Mouse (Mus musculus): Measurements from ENCODE around the gene Gtf2b.

The Gtf2b gene

DNA sequence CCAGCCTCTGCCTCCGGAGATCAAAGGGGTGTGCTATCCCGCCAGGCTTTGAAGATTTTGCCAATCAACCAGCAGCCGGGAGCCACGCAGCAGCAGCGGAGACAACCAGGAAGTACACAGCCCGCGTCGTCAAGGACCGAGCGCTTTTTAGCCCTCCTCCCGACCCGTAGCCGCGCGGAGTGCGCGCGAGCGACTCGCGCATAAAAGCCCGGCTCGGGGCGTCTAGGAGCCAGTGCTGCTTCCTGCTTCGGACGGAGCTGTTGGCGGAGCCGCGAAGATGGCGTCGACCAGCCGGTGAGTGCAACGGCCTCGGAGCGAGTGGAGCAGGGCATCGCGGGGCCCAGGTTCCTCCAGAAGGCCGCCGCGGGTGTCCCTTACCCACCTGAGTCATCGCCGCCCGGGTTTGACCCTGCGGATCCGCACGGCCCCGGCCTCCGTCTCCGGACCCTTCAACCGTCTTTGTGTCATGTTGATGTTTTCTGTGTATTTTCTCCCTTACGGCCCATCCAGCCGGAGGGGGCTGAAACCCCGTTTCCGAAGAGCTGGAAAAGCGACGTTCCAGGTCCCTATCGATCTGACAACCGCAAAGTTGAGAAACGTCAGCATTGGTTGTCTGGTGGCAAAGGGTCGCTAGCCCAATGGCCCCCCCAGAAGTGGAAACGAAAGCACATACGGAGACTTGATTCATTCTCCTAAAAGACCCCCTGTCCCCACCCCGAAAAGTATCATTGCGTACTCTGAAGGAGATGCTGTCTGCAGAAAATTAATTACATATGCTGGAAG, at the start of gene Gtf2b:
Gene Gtf2b, plus strand, starts transcription at position 51 of the 783 bp plus-strand sequence.
- DNase-seq: peak; percentile 86

GRCm38 (mm10) chr3:142725481-142725880, 39.4 kb upstream of the Gtf2b start:
- DNase-seq: no peak

DNA sequence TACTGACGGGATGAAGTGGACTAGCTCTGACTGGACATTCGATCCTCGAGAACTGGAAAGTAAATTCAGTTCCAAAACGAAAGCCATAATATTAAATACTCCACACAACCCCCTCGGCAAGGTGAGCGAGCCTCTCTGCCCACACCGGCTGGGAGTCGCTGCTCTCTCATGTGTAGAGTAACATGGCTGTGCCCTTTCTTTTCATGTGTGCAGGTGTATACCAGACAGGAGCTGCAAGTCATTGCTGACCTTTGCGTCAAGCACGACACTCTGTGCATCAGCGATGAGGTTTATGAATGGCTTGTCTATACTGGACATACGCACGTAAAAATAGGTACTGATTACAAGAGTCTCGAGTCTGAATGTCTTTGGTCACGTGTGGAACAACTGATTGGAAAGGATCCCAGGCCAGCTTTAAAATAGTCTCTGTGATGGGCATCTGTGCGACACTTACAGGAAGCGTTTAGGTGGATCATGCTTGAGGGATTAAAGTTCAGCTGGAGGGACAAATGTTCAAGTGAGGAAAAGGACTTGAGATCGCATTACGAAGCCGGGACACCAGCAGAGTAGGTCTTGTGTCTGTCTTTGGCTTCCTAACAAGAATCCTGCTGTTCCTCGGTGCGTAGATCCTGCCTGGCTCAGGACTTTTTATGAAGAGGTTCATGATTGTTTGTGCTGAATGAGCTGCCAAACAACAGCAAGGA, 38.7 kb upstream of the Gtf2b start:
- no peak for DNase-seq

DNA sequence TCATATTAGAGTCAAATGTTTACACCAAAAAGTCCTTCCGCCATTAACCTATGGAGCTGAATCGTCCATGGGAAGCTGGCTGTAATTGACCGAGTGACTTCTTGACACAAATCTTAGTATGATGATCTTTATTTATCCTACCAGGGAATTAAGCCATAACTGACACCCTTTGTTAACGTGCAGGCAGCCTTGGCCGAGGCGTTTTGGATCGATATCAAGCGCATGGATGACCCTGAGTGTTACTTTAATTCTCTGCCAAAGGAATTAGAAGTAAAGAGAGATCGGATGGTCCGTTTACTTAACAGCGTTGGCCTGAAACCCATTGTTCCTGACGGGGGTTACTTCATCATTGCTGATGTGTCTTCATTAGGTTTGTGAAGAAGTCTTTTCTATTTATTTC, 30.6 kb upstream of the Gtf2b start:
- DNase-seq: no peak

DNA sequence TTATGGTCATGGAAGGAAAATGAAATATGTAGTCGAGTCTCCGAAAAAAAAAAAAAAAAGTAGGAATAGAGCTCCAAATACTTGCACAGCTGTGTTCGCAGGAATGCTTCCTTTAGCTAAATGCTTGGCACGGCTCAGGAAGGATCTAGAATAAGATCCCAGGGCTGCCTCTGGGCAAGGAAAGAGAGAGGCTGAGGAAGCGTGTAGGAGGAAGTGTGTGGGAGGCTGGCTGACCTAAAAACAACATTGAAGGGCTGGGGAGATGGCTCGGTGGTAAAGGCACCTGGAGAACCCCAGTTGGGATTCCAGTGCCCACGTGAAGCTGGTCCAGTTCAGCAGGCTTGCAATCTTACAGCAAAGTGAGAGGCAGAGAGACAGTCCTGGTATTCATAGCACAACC, 23.9 kb upstream of the Gtf2b start:
- DNase-seq: no peak

DNA sequence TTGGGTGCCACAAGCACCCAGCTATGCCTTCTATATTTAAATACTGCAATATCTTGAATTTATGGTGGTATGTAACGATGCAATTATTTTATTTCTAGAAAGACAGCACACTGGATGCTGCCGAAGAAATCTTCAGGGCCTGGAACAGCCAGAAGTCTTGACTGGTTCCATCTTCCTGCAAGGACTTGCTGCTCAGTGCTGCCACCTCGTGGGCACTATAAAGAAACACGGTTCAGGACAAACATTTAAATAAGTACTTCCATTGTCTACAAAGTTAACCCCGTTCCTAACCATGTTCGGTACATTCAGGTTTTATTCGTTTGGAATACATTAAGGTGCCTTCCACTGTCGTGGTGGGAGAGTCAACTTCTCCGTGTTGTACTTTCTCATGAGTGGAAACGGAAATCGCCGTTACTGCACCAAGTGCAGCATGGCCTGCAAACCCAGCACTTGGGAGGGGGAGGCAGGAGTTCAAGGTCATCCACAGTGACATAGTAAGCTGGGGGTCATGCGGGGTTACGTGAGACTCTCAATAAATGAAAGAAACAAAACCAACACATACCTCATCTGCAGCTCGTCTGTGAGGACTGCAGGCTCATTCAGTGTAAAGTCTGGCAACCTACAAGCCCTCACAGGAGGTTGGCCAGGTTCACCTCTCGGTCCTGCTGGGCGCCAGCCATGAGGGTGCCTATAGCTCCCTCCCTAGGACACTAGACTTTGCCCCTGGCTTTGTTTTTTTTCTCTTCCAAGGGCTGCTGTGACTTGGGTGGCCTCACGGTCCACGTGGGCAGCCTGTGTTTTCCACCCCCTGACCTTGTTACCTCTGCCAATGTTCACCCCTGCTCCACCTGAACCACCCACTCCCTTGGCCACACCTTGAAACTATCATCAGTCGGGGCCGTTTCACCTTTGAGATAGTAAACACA, 20.6 kb upstream of the Gtf2b start:
- DNase-seq: peak; percentile 18

- DNase-seq: no peak
These were observed 19.8 kb upstream of the Gtf2b start for GRCm38 (mm10) chr3:142745076-142745475.

DNA sequence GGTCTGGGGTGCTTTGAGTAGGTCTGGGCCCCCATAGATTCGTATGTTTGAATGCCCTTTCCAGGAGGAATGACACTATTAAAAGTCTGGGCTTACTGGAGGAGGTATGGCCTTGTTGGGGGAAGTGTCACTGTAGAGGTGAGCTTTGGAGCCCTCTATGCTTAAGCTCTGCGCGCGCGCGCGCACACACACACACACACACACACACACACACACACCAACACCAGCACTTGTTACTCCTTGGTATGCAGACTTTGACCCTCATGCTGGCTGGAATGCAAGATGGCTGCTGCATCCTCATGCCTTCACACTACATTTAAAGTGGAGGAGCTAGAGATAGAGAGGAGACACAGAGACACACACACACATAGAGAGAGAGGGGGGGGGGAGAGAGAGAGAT, 17.2 kb upstream of the Gtf2b start:
- no peak for DNase-seq

- no peak for DNase-seq
These were observed 15.7 kb upstream of the Gtf2b start for GRCm38 (mm10) chr3:142749131-142749530.

- no peak for DNase-seq
These were observed 9.5 kb upstream of the Gtf2b start for GRCm38 (mm10) chr3:142755132-142755867.

GRCm38 (mm10) chr3:142757841-142758240, 7.0 kb upstream of the Gtf2b start:
- DNase-seq: no peak

- no peak for DNase-seq
These were observed 6.3 kb upstream of the Gtf2b start for GRCm38 (mm10) chr3:142758593-142758992.

GRCm38 (mm10) chr3:142760356-142760755, 4.5 kb upstream of the Gtf2b start:
- no peak for DNase-seq

DNA sequence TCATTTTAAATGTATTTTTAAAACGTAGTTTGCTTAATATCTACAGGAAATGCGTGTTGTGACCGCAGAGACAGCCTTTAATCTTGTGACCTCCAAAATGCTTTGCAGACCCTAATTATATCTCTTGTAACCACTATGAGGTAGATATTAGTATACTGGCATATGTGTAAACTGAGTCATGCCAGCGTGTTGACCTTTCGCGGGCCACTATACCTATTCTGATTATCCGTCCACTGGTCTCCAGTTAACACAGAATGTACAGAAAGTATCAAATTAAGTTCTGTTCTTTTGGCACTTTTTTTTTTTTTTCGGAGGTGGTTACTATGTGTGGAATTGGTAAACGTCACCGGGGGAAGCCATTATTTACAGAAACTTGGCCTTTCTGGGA, 927 bp downstream of the Gtf2b start:
- peak; percentile 18 for DNase-seq

DNA sequence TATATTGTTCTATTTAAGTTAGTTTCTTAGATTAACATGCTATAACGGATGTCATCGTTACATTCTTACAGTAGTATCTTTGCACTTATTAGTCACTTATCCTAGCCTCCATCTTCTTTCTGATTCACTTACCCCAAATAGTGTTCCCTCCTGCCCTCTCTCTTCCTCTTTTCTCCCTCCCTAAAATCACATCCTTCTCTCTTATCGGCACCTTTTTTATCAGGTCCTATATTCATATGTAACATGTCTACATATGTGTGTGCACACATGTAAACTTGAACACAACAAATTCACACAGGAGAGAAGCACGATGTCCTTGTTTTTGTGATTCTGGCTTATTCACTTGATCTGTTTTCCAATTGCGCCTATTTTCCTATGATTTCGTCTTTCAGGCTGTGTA, 3.7 kb downstream of the Gtf2b start:
- no peak for DNase-seq

DNA sequence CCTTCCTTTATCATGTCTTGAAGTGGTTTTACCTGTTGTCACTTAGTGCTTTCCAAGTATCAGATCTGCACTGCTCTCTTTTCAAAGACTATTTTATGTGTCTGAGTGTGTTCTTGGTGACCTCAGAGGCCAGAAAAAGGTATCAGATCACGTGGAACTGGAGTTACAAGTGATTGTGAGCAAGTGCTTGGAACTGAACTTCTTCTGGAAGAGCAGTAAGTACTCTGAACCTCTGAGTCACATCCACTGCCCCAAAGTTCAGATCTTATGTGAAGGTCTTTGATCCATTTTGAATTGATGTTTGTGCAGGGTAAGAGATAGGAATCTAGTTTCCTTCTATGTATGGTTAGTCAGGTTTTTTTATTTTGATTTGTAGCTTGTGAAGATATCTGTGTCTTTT, 5.7 kb downstream of the Gtf2b start:
- DNase-seq: no peak

GRCm38 (mm10) chr3:142773538-142774191, 8.8 kb downstream of the Gtf2b start:
- no peak for DNase-seq

DNA sequence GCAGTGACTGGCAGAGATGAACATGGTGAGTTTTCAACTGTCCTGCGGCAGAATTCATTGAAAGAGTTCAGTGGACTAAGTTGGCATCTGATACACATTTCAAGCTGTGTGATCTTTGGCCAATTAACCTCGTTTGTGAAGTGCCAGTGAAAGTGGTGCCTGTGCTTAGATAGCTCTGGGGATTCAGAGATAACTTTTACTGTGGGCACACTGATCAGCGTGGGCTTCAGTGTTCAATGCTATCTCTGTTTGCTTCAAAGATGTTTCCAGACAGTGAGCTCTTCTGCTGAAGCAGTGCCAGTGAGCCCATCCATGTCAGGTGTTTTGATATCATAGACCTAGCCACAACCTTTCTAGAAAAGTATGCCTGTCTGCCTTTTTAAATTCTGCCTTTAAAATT, 12.4 kb downstream of the Gtf2b start:
- no peak for DNase-seq

DNA sequence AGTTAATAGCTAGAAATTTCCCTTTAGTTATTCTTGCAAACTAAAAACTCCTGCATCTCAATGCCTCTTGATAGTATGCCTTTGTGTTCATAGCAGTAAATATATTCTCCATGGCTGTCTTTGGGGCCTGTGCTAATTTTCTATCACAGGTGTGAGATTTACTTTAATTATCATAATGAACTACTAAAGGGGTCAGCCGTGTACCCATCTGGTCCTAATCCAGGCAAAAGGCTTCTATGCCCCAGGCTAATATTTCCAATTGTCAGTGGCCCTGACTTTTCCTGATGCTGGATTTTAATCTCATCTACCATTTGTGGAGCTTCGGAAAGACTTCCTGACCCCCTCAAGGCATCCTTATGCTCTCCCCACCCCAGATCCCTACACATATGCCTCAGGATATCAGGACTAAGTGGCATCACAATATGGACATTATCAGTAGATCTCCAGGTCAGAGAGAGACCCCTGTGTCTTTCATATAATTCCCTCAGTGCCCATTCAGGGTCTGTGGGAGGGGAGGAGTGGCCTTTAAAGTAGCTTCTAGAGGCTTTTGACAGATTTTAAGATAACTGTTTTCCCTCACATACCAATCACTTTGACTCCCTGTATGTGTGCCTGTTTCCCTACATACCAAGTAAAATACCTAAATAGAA, 21.7 kb downstream of the Gtf2b start:
- DNase-seq: no peak

DNA sequence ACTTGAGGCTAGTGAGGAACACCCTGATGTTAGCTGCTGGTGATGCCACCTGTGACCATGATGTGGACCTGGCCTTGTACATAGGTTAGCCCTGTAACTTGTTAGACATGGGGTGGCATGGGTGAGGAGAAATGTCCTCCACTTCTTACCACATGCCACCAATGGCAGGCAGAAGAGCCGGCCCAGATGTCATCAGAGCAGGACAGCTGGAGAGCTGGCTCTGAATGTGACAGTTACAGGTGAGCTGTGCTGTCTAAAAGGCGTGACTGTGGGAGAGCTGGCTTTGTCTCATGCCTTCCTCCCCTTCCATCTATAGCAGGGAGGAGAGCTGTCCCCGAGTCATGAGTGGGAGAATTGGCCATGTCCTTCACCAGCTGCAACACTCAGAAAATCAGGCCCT, 30.7 kb downstream of the Gtf2b start:
- DNase-seq: no peak

- DNase-seq: no peak
These were observed 46.7 kb downstream of the Gtf2b start for GRCm38 (mm10) chr3:142811582-142811981.

- DNase-seq: no peak
These were observed 52.7 kb downstream of the Gtf2b start for GRCm38 (mm10) chr3:142817506-142817905.
